Mouse (Mus musculus): ENCODE data around the gene Cenpp. TPM values are rescaled to one million over a fixed set of nuclear protein-coding genes. Genes with fewer than 3 reads are reported as not detected.

Cenpp gene
- polyA plus RNA-seq, 1 experiment = 27.2 TPM

- TF ChIP-seq CTCF (IDR thresholded peaks at IDR 0.05; ENCODE audit: low read depth, low read length) (no peak), POLR2A (IDR thresholded peaks at IDR 0.05; ENCODE audit: insufficient read depth, low read length) (no peak), EP300 (IDR thresholded peaks at IDR 0.05; ENCODE audit: insufficient read depth, low read depth, low read length) (no peak)
- Histone ChIP-seq H3K27me3 (ENCODE audit: control insufficient read depth, insufficient read depth, low read length, poor library complexity, severe bottlenecking) (no peaks in the 10 kb centered on the region), H3K27ac (ENCODE audit: insufficient read depth, low read length) (no peak overlapping the region), H3K4me3 (ENCODE audit: low read depth, low read length) (no peak overlapping the region), H3K9ac (ENCODE audit: low read depth, poor library complexity, severe bottlenecking) (no peak overlapping the region), H3K36me3 (ENCODE audit: control insufficient read depth, insufficient read depth, low read length, poor library complexity, severe bottlenecking) (no peaks in the 10 kb centered on the region), H3K9me3 (replicated peaks; ENCODE audit: control insufficient read depth, insufficient read depth, low read length, poor library complexity, severe bottlenecking) (no peaks in the 10 kb centered on the region), H3K4me1 (ENCODE audit: control insufficient read depth, insufficient read depth, low read length) (no peaks in the 10 kb centered on the region)
These were observed 98.1 kb downstream of the Cenpp start for GRCm38 (mm10) chr13:49554519-49554918.

- Histone ChIP-seq H3K36me3 (ENCODE audit: control insufficient read depth, insufficient read depth, low read length, poor library complexity, severe bottlenecking) (no peaks in the 10 kb centered on the region), H3K9ac (ENCODE audit: low read depth, poor library complexity, severe bottlenecking) (no peak overlapping the region), H3K27me3 (ENCODE audit: control insufficient read depth, insufficient read depth, low read length, poor library complexity, severe bottlenecking) (no peaks in the 10 kb centered on the region), H3K4me1 (ENCODE audit: control insufficient read depth, insufficient read depth, low read length) (no peaks in the 10 kb centered on the region), H3K27ac (ENCODE audit: insufficient read depth, low read length) (no peak overlapping the region), H3K9me3 (replicated peaks; ENCODE audit: control insufficient read depth, insufficient read depth, low read length, poor library complexity, severe bottlenecking) (no peaks in the 10 kb centered on the region), H3K4me3 (ENCODE audit: low read depth, low read length) (no peak overlapping the region)
- TF ChIP-seq POLR2A (IDR thresholded peaks at IDR 0.05; ENCODE audit: insufficient read depth, low read length) = no peak
- TF ChIP-seq EP300 (IDR thresholded peaks at IDR 0.05; ENCODE audit: insufficient read depth, low read depth, low read length) = no peak
- no peak for TF ChIP-seq CTCF (IDR thresholded peaks at IDR 0.05; ENCODE audit: low read depth, low read length)
These were observed 103.0 kb downstream of the Cenpp start for GRCm38 (mm10) chr13:49549616-49550015.

GRCm38 (mm10) chr13:49547563-49548150 is 104.9 kb downstream of the Cenpp start:
- no peak overlapping the region for H3K27ac ChIP-seq (ENCODE audit: insufficient read depth, low read length)
- H3K9ac ChIP-seq (ENCODE audit: low read depth, poor library complexity, severe bottlenecking) = no peak overlapping the region
- no peaks in the 10 kb centered on the region for H3K4me1 ChIP-seq (ENCODE audit: control insufficient read depth, insufficient read depth, low read length)
- no peaks in the 10 kb centered on the region for H3K9me3 ChIP-seq (replicated peaks; ENCODE audit: control insufficient read depth, insufficient read depth, low read length, poor library complexity, severe bottlenecking)
- no peak overlapping the region for H3K4me3 ChIP-seq (ENCODE audit: low read depth, low read length)
- TF ChIP-seq EP300 (IDR thresholded peaks at IDR 0.05; ENCODE audit: insufficient read depth, low read depth, low read length) (no peak), POLR2A (IDR thresholded peaks at IDR 0.05; ENCODE audit: insufficient read depth, low read length) (no peak), CTCF (IDR thresholded peaks at IDR 0.05; ENCODE audit: low read depth, low read length) (no peak)
- H3K27me3 ChIP-seq (ENCODE audit: control insufficient read depth, insufficient read depth, low read length, poor library complexity, severe bottlenecking) = no peaks in the 10 kb centered on the region
- H3K36me3 ChIP-seq (ENCODE audit: control insufficient read depth, insufficient read depth, low read length, poor library complexity, severe bottlenecking) = no peaks in the 10 kb centered on the region

DNA sequence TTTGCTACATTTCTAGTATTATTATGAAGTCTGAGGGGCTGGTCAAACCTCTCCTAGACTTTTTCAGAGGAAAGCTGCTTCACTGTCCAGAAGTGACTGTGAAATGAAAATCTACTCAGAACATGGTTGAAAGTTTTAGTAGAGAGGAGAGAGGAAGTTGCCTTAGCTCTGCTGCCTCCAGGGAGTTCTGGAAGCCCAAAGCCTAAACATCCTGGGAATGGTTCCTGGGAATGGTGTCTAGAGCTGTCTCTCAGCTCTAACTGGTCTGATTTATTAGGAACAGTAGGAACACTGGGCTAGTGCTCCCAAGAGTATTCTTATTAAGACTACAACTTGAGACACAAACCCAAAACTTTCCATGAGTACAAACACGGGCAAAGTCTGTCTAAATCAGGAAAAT is 106.1 kb downstream of the Cenpp start:
- no peak overlapping the region for H3K4me3 ChIP-seq (ENCODE audit: low read depth, low read length)
- H3K36me3 ChIP-seq (ENCODE audit: control insufficient read depth, insufficient read depth, low read length, poor library complexity, severe bottlenecking) = no peaks in the 10 kb centered on the region
- no peaks in the 10 kb centered on the region for H3K27me3 ChIP-seq (ENCODE audit: control insufficient read depth, insufficient read depth, low read length, poor library complexity, severe bottlenecking)
- H3K4me1 ChIP-seq (ENCODE audit: control insufficient read depth, insufficient read depth, low read length) = no peaks in the 10 kb centered on the region
- TF ChIP-seq EP300 (IDR thresholded peaks at IDR 0.05; ENCODE audit: insufficient read depth, low read depth, low read length) (no peak), POLR2A (IDR thresholded peaks at IDR 0.05; ENCODE audit: insufficient read depth, low read length) (no peak), CTCF (IDR thresholded peaks at IDR 0.05; ENCODE audit: low read depth, low read length) (no peak)
- H3K9me3 ChIP-seq (replicated peaks; ENCODE audit: control insufficient read depth, insufficient read depth, low read length, poor library complexity, severe bottlenecking) = no peaks in the 10 kb centered on the region
- no peak overlapping the region for H3K9ac ChIP-seq (ENCODE audit: low read depth, poor library complexity, severe bottlenecking)
- H3K27ac ChIP-seq (ENCODE audit: insufficient read depth, low read length) = no peak overlapping the region

GRCm38 (mm10) chr13:49545646-49546045 is 106.9 kb downstream of the Cenpp start:
- H3K27ac ChIP-seq (ENCODE audit: insufficient read depth, low read length) = no peak overlapping the region

GRCm38 (mm10) chr13:49544279-49544678 is 108.3 kb downstream of the Cenpp start, which contains the start of gene Aspn:
Aspn (plus strand) TSS chr13:49544443.
- Histone ChIP-seq H3K9me3 (replicated peaks; ENCODE audit: control insufficient read depth, insufficient read depth, low read length, poor library complexity, severe bottlenecking) (no peaks in the 10 kb centered on the region), H3K27me3 (ENCODE audit: control insufficient read depth, insufficient read depth, low read length, poor library complexity, severe bottlenecking) (no peaks in the 10 kb centered on the region), H3K9ac (ENCODE audit: low read depth, poor library complexity, severe bottlenecking) (no peak within 1 kb of the TSS), H3K36me3 (ENCODE audit: control insufficient read depth, insufficient read depth, low read length, poor library complexity, severe bottlenecking) (no peaks in the 10 kb centered on the region), H3K4me3 (ENCODE audit: low read depth, low read length) (no peak within 1 kb of the TSS), H3K4me1 (ENCODE audit: control insufficient read depth, insufficient read depth, low read length) (no peaks in the 10 kb centered on the region), H3K27ac (ENCODE audit: insufficient read depth, low read length) (no peak within 1 kb of the TSS)
- TF ChIP-seq CTCF (IDR thresholded peaks at IDR 0.05; ENCODE audit: low read depth, low read length) = no peak
- TF ChIP-seq EP300 (IDR thresholded peaks at IDR 0.05; ENCODE audit: insufficient read depth, low read depth, low read length) = no peak
- TF ChIP-seq POLR2A (IDR thresholded peaks at IDR 0.05; ENCODE audit: insufficient read depth, low read length) = no peak

More at GRCm38 (mm10) chr13:49545646-49546045, 106.9 kb downstream of the Cenpp start:
- H3K27me3 ChIP-seq (ENCODE audit: control insufficient read depth, insufficient read depth, low read length, poor library complexity, severe bottlenecking) = no peaks in the 10 kb centered on the region
- H3K36me3 ChIP-seq (ENCODE audit: control insufficient read depth, insufficient read depth, low read length, poor library complexity, severe bottlenecking) = no peaks in the 10 kb centered on the region
- TF ChIP-seq EP300 (IDR thresholded peaks at IDR 0.05; ENCODE audit: insufficient read depth, low read depth, low read length) (no peak), POLR2A (IDR thresholded peaks at IDR 0.05; ENCODE audit: insufficient read depth, low read length) (no peak), CTCF (IDR thresholded peaks at IDR 0.05; ENCODE audit: low read depth, low read length) (no peak)
- H3K9me3 ChIP-seq (replicated peaks; ENCODE audit: control insufficient read depth, insufficient read depth, low read length, poor library complexity, severe bottlenecking) = no peaks in the 10 kb centered on the region
- no peak overlapping the region for H3K4me3 ChIP-seq (ENCODE audit: low read depth, low read length)
- H3K9ac ChIP-seq (ENCODE audit: low read depth, poor library complexity, severe bottlenecking) = no peak overlapping the region
- no peaks in the 10 kb centered on the region for H3K4me1 ChIP-seq (ENCODE audit: control insufficient read depth, insufficient read depth, low read length)
